Mouse (Mus musculus) spleen, postnatal 4 days (tissue): Measurements from ENCODE around the gene Frem1.

Experiments used
- DNase-seq, 2 experiments: peaks; one replicate each; pipeline ENCODE4 v3.0.0; 2022; ENCODE audit warnings: low spot score in 2 of 2

Gene Frem1

GRCm38 (mm10) chr4:82872121-82872520, 180.0 kb downstream of the Frem1 start:
- DNase-seq, result no peak

GRCm38 (mm10) chr4:82870931-82871330, 181.2 kb downstream of the Frem1 start:
- DNase-seq, result no peak

- DNase-seq, result no peak
Measured at GRCm38 (mm10) chr4:82867731-82868445, 184.3 kb downstream of the Frem1 start.

- no peak for DNase-seq
Measured at GRCm38 (mm10) chr4:82867111-82867510, 185.0 kb downstream of the Frem1 start.

GRCm38 (mm10) chr4:82864974-82865699, 187.0 kb downstream of the Frem1 start:
- no peak for DNase-seq

- no peak for DNase-seq
Measured at GRCm38 (mm10) chr4:82863316-82863715, 188.8 kb downstream of the Frem1 start.

- no peak for DNase-seq
Measured at GRCm38 (mm10) chr4:82861451-82861850, 190.7 kb downstream of the Frem1 start.

GRCm38 (mm10) chr4:82860566-82860965, 191.6 kb downstream of the Frem1 start:
- DNase-seq, result no peak

- DNase-seq, result peak; percentile 71 to 88
Measured at GRCm38 (mm10) chr4:82859131-82860125, 192.7 kb downstream of the Frem1 start, which contains the start of gene Zdhhc21. Gene Zdhhc21, minus strand, starts transcription at chr4:82859958.

GRCm38 (mm10) chr4:82858431-82859010, 193.6 kb downstream of the Frem1 start:
- no peak for DNase-seq

- DNase-seq, result no peak
Measured at GRCm38 (mm10) chr4:82856986-82857385, 195.2 kb downstream of the Frem1 start.

GRCm38 (mm10) chr4:82853809-82854208, 198.3 kb downstream of the Frem1 start:
- no peak for DNase-seq

- no peak for DNase-seq
Measured at GRCm38 (mm10) chr4:82848552-82849234, 203.4 kb downstream of the Frem1 start.
